Mouse (Mus musculus): ENCODE data around the gene Zfr2. TPM values are rescaled to one million over a fixed set of nuclear protein-coding genes. Genes with fewer than 3 reads are reported as not detected.

Zfr2 gene
- total and polyA plus RNA-seq, 3 experiments, result 1.9 to 7.1 (median 2.6) TPM

- TF ChIP-seq GATA2 (IDR thresholded peaks at IDR 0.05; ENCODE audit: borderline replicate concordance, low read depth, low read length) (no peak), GATA1 (IDR thresholded peaks at IDR 0.05; ENCODE audit: borderline replicate concordance, low read length) (no peak), CTCF (IDR thresholded peaks at IDR 0.05; ENCODE audit: low read depth, low read length) (no peak), TAL1 (conservative IDR thresholded peaks at IDR 0.05; ENCODE audit: low read depth, low read length) (no peak), POLR2AphosphoS5 (IDR thresholded peaks at IDR 0.05; ENCODE audit: insufficient replicate concordance, low read depth, low read length) (no peak)
- Histone ChIP-seq H3K9me3 (replicated peaks) (no peaks in the 10 kb centered on the region), H3K36me3 (replicated peaks) (peaks cover 14% of the 10 kb centered on the region), H3K27me3 (ENCODE audit: insufficient read depth, low read length) (peaks cover 38% of the 10 kb centered on the region), H3K4me1 (ENCODE audit: insufficient read depth, low read depth, low read length) (peaks cover 21% of the 10 kb centered on the region), H3K4me3 (ENCODE audit: low read depth, low read length) (no peak overlapping the region)
- no peak for DNase-seq (ENCODE audit: low spot score)
- ATAC-seq (ENCODE audit: extremely low read depth, insufficient number of reproducible peaks, low FRiP score, poor library complexity, severe bottlenecking), result no peak
These were observed 1.5 kb upstream of the Zfr2 start for GRCm38 (mm10) chr10:81231436-81231835.

GRCm38 (mm10) chr10:81233226-81233585 is 251 bp downstream of the Zfr2 start:
- H3K36me3 ChIP-seq (replicated peaks), result peaks cover 14% of the 10 kb centered on the region
- ATAC-seq (ENCODE audit: extremely low read depth, insufficient number of reproducible peaks, low FRiP score, poor library complexity, severe bottlenecking), result no peak
- no peak for TF ChIP-seq POLR2AphosphoS5 (IDR thresholded peaks at IDR 0.05; ENCODE audit: insufficient replicate concordance, low read depth, low read length)
- no peak for TF ChIP-seq GATA2 (IDR thresholded peaks at IDR 0.05; ENCODE audit: borderline replicate concordance, low read depth, low read length)
- TF ChIP-seq GATA1 (IDR thresholded peaks at IDR 0.05; ENCODE audit: borderline replicate concordance, low read length), result no peak
- TF ChIP-seq CTCF (IDR thresholded peaks at IDR 0.05; ENCODE audit: low read depth, low read length), result no peak
- TF ChIP-seq TAL1 (conservative IDR thresholded peaks at IDR 0.05; ENCODE audit: low read depth, low read length), result no peak
- peak overlapping the region; percentile 79 for H3K4me3 ChIP-seq (ENCODE audit: low read depth, low read length)
- no peak for DNase-seq (ENCODE audit: low spot score)
- peaks cover 32% of the 10 kb centered on the region for H3K4me1 ChIP-seq (ENCODE audit: insufficient read depth, low read depth, low read length)
- no peaks in the 10 kb centered on the region for H3K9me3 ChIP-seq (replicated peaks)
- H3K27me3 ChIP-seq (ENCODE audit: insufficient read depth, low read length), result peaks cover 36% of the 10 kb centered on the region

GRCm38 (mm10) chr10:81234206-81234605 is 1.3 kb downstream of the Zfr2 start:
- Histone ChIP-seq H3K4me1 (ENCODE audit: insufficient read depth, low read depth, low read length) (peaks cover 33% of the 10 kb centered on the region), H3K36me3 (replicated peaks) (peaks cover 14% of the 10 kb centered on the region), H3K9me3 (replicated peaks) (no peaks in the 10 kb centered on the region), H3K4me3 (ENCODE audit: low read depth, low read length) (no peak overlapping the region), H3K27me3 (ENCODE audit: insufficient read depth, low read length) (peaks cover 27% of the 10 kb centered on the region)
- no peak for DNase-seq (ENCODE audit: low spot score)
- no peak for ATAC-seq (ENCODE audit: extremely low read depth, insufficient number of reproducible peaks, low FRiP score, poor library complexity, severe bottlenecking)
- TF ChIP-seq CTCF (IDR thresholded peaks at IDR 0.05; ENCODE audit: low read depth, low read length) (no peak), POLR2AphosphoS5 (IDR thresholded peaks at IDR 0.05; ENCODE audit: insufficient replicate concordance, low read depth, low read length) (no peak), GATA2 (IDR thresholded peaks at IDR 0.05; ENCODE audit: borderline replicate concordance, low read depth, low read length) (no peak), GATA1 (IDR thresholded peaks at IDR 0.05; ENCODE audit: borderline replicate concordance, low read length) (no peak), TAL1 (conservative IDR thresholded peaks at IDR 0.05; ENCODE audit: low read depth, low read length) (no peak)

- no peak for ATAC-seq (ENCODE audit: extremely low read depth, insufficient number of reproducible peaks, low FRiP score, poor library complexity, severe bottlenecking)
- TF ChIP-seq GATA2 (IDR thresholded peaks at IDR 0.05; ENCODE audit: borderline replicate concordance, low read depth, low read length) (no peak), GATA1 (IDR thresholded peaks at IDR 0.05; ENCODE audit: borderline replicate concordance, low read length) (no peak), TAL1 (conservative IDR thresholded peaks at IDR 0.05; ENCODE audit: low read depth, low read length) (no peak), CTCF (IDR thresholded peaks at IDR 0.05; ENCODE audit: low read depth, low read length) (no peak), POLR2AphosphoS5 (IDR thresholded peaks at IDR 0.05; ENCODE audit: insufficient replicate concordance, low read depth, low read length) (no peak)
- Histone ChIP-seq H3K9me3 (replicated peaks) (no peaks in the 10 kb centered on the region), H3K4me3 (ENCODE audit: low read depth, low read length) (no peak overlapping the region), H3K27me3 (ENCODE audit: insufficient read depth, low read length) (peaks cover 25% of the 10 kb centered on the region; the same call in 1 of the 2 replicates), H3K4me1 (ENCODE audit: insufficient read depth, low read depth, low read length) (peaks cover 35% of the 10 kb centered on the region), H3K36me3 (replicated peaks) (peaks cover 14% of the 10 kb centered on the region)
- no peak for DNase-seq (ENCODE audit: low spot score)
These were observed 3.7 kb downstream of the Zfr2 start for GRCm38 (mm10) chr10:81236471-81237268.

GRCm38 (mm10) chr10:81238618-81239017 is 5.7 kb downstream of the Zfr2 start:
- Histone ChIP-seq H3K4me3 (ENCODE audit: low read depth, low read length) (no peak overlapping the region), H3K27me3 (ENCODE audit: insufficient read depth, low read length) (peaks cover 42% of the 10 kb centered on the region), H3K36me3 (replicated peaks) (peaks cover 14% of the 10 kb centered on the region), H3K9me3 (replicated peaks) (no peaks in the 10 kb centered on the region), H3K4me1 (ENCODE audit: insufficient read depth, low read depth, low read length) (peaks cover 21% of the 10 kb centered on the region)
- DNase-seq (ENCODE audit: low spot score), result no peak
- no peak for TF ChIP-seq GATA2 (IDR thresholded peaks at IDR 0.05; ENCODE audit: borderline replicate concordance, low read depth, low read length)
- TF ChIP-seq GATA1 (IDR thresholded peaks at IDR 0.05; ENCODE audit: borderline replicate concordance, low read length), result no peak
- no peak for TF ChIP-seq CTCF (IDR thresholded peaks at IDR 0.05; ENCODE audit: low read depth, low read length)
- TF ChIP-seq TAL1 (conservative IDR thresholded peaks at IDR 0.05; ENCODE audit: low read depth, low read length), result no peak
- TF ChIP-seq POLR2AphosphoS5 (IDR thresholded peaks at IDR 0.05; ENCODE audit: insufficient replicate concordance, low read depth, low read length), result no peak
- ATAC-seq (ENCODE audit: extremely low read depth, insufficient number of reproducible peaks, low FRiP score, poor library complexity, severe bottlenecking), result no peak

- H3K4me3 ChIP-seq (ENCODE audit: low read depth, low read length), result no peak overlapping the region
- H3K9me3 ChIP-seq (replicated peaks), result no peaks in the 10 kb centered on the region
- H3K27me3 ChIP-seq (ENCODE audit: insufficient read depth, low read length), result peaks cover 63% of the 10 kb centered on the region
- DNase-seq (ENCODE audit: low spot score), result no peak
- H3K4me1 ChIP-seq (ENCODE audit: insufficient read depth, low read depth, low read length), result peaks cover 31% of the 10 kb centered on the region
- peak; percentile 19; the same call in 1 of the 2 replicates for TF ChIP-seq CTCF (IDR thresholded peaks at IDR 0.05; ENCODE audit: low read depth, low read length)
- TF ChIP-seq GATA2 (IDR thresholded peaks at IDR 0.05; ENCODE audit: borderline replicate concordance, low read depth, low read length), result no peak
- no peak for TF ChIP-seq POLR2AphosphoS5 (IDR thresholded peaks at IDR 0.05; ENCODE audit: insufficient replicate concordance, low read depth, low read length)
- no peak for TF ChIP-seq TAL1 (conservative IDR thresholded peaks at IDR 0.05; ENCODE audit: low read depth, low read length)
- TF ChIP-seq GATA1 (IDR thresholded peaks at IDR 0.05; ENCODE audit: borderline replicate concordance, low read length), result no peak
- peaks cover under 1% of the 10 kb centered on the region for H3K36me3 ChIP-seq (replicated peaks)
- ATAC-seq (ENCODE audit: extremely low read depth, insufficient number of reproducible peaks, low FRiP score, poor library complexity, severe bottlenecking), result no peak
These were observed 7.9 kb downstream of the Zfr2 start for GRCm38 (mm10) chr10:81240876-81241275.
